Mouse (Mus musculus): ENCODE measurements around the gene Unc93a.
"Not testable (repeated sequence)": the region's sequence is repeated elsewhere in the genome, so short reads cannot be mapped to it uniquely, and the experiment has no call there.

GRCm38 (mm10) chr17:13112504-13113291, 18.9 kb downstream of the Unc93a start:
- not testable (repeated sequence) for TF ChIP-seq CTCF (IDR thresholded peaks at IDR 0.05; ENCODE audit: low read depth); EP300 (optimal IDR thresholded peaks at IDR 0.05)

All from stomach, postnatal 0 days (tissue).